Mouse (Mus musculus) lung, embryonic 14.5 days (tissue): Measurements from ENCODE around the gene Mgat3. TPM values are rescaled to one million over a fixed set of nuclear protein-coding genes. Genes with fewer than 3 reads are reported as not detected.

ENCODE experiments used
- ATAC-seq: fragments of 200-750 bp; cut with Nextera tagmentation; 2 replicates; pipeline ENCODE4 v1.8.0; 2017; ENCODE audit warnings: mild to moderate bottlenecking, moderate TSS enrichment, moderate library complexity; ENCODE audit not compliant: insufficient read depth
- DNase-seq: peaks from one replicate; pipeline ENCODE4 v3.0.0-alpha.2; 2015
- H3K27ac ChIP-seq: fragments of 300-500 bp; sonication (generic); 2 replicates; pipeline ENCODE4 v1.5.1; 2014; ENCODE audit warnings: low read depth, mild to moderate bottlenecking, moderate library complexity
- H3K27me3 ChIP-seq: fragments of 300-500 bp; sonication (generic); 2 replicates; pipeline ENCODE4 v1.6.1; 2014; ENCODE audit warnings: low read length, control low read depth; ENCODE audit not compliant: insufficient read depth
- H3K36me3 ChIP-seq: fragments of 300-500 bp; sonication (generic); 2 replicates; pipeline ENCODE4 v1.6.1; 2014; ENCODE audit warnings: control low read depth; ENCODE audit not compliant: insufficient read depth
- H3K4me1 ChIP-seq: fragments of 300-500 bp; sonication (generic); 2 replicates; pipeline ENCODE4 v1.6.1; 2014; ENCODE audit warnings: antibody characterized with exemption, control low read depth; ENCODE audit not compliant: insufficient read depth
- H3K4me2 ChIP-seq: fragments of 300-500 bp; sonication (generic); 2 replicates; pipeline ENCODE4 v1.6.1; 2014; ENCODE audit warnings: mild to moderate bottlenecking
- H3K4me3 ChIP-seq: fragments of 300-500 bp; sonication (generic); 2 replicates; pipeline ENCODE4 v1.5.1; 2014; ENCODE audit warnings: low read depth, low read length
- H3K9ac ChIP-seq: fragments of 300-500 bp; sonication (generic); 2 replicates; pipeline ENCODE4 v1.6.1; 2014
- H3K9me3 ChIP-seq: fragments of 300-500 bp; sonication (generic); 2 replicates; pipeline ENCODE4 v1.6.1; 2016; ENCODE audit warnings: low read depth, low read length, control low read depth
- CTCF ChIP-seq: IDR thresholded peaks from 2 replicates; pipeline ENCODE4 v1.5.1; 2016; ENCODE audit warnings: antibody characterized with exemption, low read depth
- WGBS: fragments of 180-500 bp; shearing (Covaris S2); extraction: QIAGEN DNeasy Blood & Tissue Kit; methylation state at CpG from one replicate; pipeline ENCODE4 v1.1.7; 2014; 5-methylcytosine and 5-hydroxymethylcytosine counted together
- polyA plus RNA-seq: library from polyadenylated mRNA; unstranded; fragments of >200 nt; fragmentation: Nextera tagmentation; extraction: Ambion mirVana; gene quantifications from 2 replicates; pipeline ENCODE4 v1.2.1, GENCODE M21; 2014

Gene Mgat3
- polyA plus RNA-seq, 1 experiment from 2014 or later: 7.7 TPM

GRCm38 (mm10) chr15:80208446-80208845 lies 34.9 kb downstream of the Mgat3 start:
- H3K27ac ChIP-seq: no peak overlapping the region
- no peak for ATAC-seq
- 23% methylated on average over 4 of the region's 4 CpGs for WGBS

DNA sequence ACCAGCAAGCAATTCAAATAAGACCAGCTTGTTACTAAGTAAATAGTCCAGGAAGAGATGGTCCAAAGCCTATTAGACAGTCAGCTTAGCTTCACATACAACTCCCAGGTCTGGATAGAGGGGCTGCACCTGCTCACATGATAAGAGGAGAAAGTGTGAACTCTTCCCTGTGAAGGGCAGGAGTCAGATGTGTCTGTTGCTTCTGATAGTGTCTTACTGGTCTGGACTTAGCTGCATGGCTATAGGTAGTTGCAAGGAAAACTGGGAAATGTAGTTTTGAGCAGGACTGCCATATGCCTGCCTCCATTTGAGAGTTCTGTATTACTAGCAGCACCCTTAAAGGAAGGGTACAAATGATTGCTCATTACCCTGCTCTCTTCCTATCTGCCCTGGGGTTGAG lies 40.2 kb downstream of the Mgat3 start:
- no peak overlapping the region for H3K27ac ChIP-seq
- H3K27me3 ChIP-seq: no peaks in the 10 kb centered on the region
- no peak for TF ChIP-seq CTCF
- ATAC-seq (no peak), DNase-seq (no peak)
- H3K4me2 ChIP-seq: no peak overlapping the region
- H3K36me3 ChIP-seq: peaks cover 17% of the 10 kb centered on the region; the same call in 1 of the 2 replicates
- H3K4me1 ChIP-seq: no peaks in the 10 kb centered on the region
- H3K9ac ChIP-seq: no peak overlapping the region
- H3K4me3 ChIP-seq: no peak overlapping the region
- H3K9me3 ChIP-seq: no peaks in the 10 kb centered on the region

More at GRCm38 (mm10) chr15:80208446-80208845, 34.9 kb downstream of the Mgat3 start:
- DNase-seq: no peak
- Histone ChIP-seq H3K36me3 (peaks cover 11% of the 10 kb centered on the region; the same call in 1 of the 2 replicates), H3K4me1 (no peaks in the 10 kb centered on the region), H3K4me3 (no peak overlapping the region), H3K4me2 (no peak overlapping the region), H3K27me3 (no peaks in the 10 kb centered on the region), H3K9ac (no peak overlapping the region), H3K9me3 (no peaks in the 10 kb centered on the region)
- TF ChIP-seq CTCF: no peak

DNA sequence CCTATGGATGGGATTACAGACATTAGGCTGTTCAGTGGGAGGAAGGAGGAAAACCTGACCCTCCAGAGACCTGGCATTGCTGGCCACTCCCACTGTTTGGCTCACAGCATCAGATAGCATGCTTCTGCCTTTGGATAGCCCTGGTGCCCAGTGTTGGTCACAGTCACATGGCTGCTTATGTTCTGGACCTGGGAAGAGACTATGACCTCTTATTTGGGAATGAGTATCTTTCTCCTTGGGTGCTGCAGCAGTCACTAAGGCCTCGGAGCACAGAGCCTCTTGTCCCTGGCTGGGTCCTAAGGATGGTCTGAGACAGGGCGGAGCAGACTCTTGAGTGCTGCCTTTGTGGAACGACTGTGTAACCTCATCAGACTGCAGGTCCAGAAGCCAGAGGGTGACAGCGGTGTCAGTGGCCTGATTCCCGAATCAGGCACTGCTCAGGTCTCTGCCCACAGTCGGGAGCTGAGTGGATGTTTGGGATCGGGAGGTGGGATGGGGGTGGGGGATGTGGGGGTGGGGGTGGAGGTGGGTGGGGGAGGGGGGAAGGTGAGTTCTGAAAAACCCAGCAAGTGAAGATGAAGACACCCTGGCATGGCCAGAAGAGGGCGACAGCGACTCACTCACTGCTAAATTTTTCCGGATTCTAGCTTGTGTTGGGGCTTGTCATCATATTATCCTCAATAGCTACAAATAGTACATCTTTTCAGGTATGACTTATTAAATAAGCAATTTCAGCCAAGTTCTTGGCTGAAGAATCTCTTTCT lies 42.4 kb downstream of the Mgat3 start:
- H3K4me3 ChIP-seq: no peak overlapping the region
- DNase-seq (peak; percentile 58), ATAC-seq (no peak)
- no peak overlapping the region for H3K4me2 ChIP-seq
- 16% methylated on average over 10 of the region's 10 CpGs for WGBS
- H3K27ac ChIP-seq: no peak overlapping the region
- no peaks in the 10 kb centered on the region for H3K9me3 ChIP-seq
- H3K9ac ChIP-seq: no peak overlapping the region
- H3K36me3 ChIP-seq: peaks cover 17% of the 10 kb centered on the region; the same call in 1 of the 2 replicates
- no peaks in the 10 kb centered on the region for H3K4me1 ChIP-seq
- H3K27me3 ChIP-seq: no peaks in the 10 kb centered on the region
- TF ChIP-seq CTCF: peak; percentile 48

DNA sequence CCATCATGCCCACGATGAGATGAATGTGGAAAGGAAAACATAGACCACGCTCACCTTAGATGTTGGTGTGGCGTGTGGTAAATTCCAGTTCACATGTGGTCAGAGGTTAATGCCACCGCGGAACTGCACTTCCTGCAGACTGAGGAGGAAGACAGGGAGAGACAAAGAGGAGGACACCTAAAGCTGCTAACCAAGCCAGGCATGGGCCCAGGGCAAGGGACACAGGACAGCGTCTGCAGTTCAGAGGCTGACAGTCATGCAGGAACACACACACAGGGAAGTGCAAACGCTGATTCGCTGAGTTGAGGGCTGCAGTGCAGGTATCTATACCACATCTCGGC lies 42.9 kb downstream of the Mgat3 start:
- H3K4me2 ChIP-seq: no peak overlapping the region
- H3K27me3 ChIP-seq: no peaks in the 10 kb centered on the region
- no peaks in the 10 kb centered on the region for H3K9me3 ChIP-seq
- H3K4me1 ChIP-seq: no peaks in the 10 kb centered on the region
- no peak for DNase-seq
- no peak overlapping the region for H3K4me3 ChIP-seq
- no peak overlapping the region for H3K27ac ChIP-seq
- ATAC-seq: no peak
- 68% methylated on average over 9 of the region's 9 CpGs for WGBS
- no peak for TF ChIP-seq CTCF
- H3K36me3 ChIP-seq: peaks cover 14% of the 10 kb centered on the region; the same call in 1 of the 2 replicates
- H3K9ac ChIP-seq: no peak overlapping the region

DNA sequence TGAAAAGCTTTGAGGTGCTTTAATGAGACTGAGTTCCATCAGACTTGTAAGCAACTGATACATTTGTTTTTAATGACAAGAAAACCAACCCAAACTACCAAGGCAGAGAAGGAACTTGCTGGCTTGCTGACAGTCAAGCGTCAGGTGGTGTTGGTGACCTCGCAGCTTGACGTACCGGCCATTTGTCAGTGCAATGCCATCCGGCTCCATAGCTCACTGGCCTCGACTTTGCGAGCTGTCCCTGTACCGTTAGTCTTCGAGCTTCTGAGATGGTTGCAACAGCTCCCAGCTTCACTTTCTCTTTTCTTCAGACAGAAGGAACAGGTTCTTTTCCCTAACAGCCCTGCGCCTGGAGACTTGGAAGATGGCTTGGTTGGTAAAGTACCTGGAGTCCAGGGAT lies 44.0 kb downstream of the Mgat3 start:
- no peak for TF ChIP-seq CTCF
- Histone ChIP-seq H3K27ac (no peak overlapping the region), H3K4me2 (no peak overlapping the region), H3K36me3 (peaks cover 7% of the 10 kb centered on the region; the same call in 1 of the 2 replicates), H3K4me3 (no peak overlapping the region), H3K27me3 (no peaks in the 10 kb centered on the region), H3K9ac (no peak overlapping the region), H3K4me1 (no peaks in the 10 kb centered on the region), H3K9me3 (no peaks in the 10 kb centered on the region)
- no peak for ATAC-seq
- no peak for DNase-seq
- 82% methylated on average over 10 of the region's 10 CpGs for WGBS

GRCm38 (mm10) chr15:80219211-80219610 lies 45.7 kb downstream of the Mgat3 start:
- Histone ChIP-seq H3K27ac (no peak overlapping the region), H3K9me3 (no peaks in the 10 kb centered on the region), H3K27me3 (no peaks in the 10 kb centered on the region), H3K9ac (no peak overlapping the region; the same call in 1 of the 2 replicates), H3K36me3 (peaks cover 6% of the 10 kb centered on the region; the same call in 1 of the 2 replicates), H3K4me3 (no peak overlapping the region), H3K4me2 (no peak overlapping the region; the same call in 1 of the 2 replicates), H3K4me1 (no peaks in the 10 kb centered on the region)
- DNase-seq: peak; percentile 53
- no peak for ATAC-seq
- WGBS: 15% methylated on average over 14 of the region's 14 CpGs
- no peak for TF ChIP-seq CTCF

GRCm38 (mm10) chr15:80219705-80220657 lies 46.5 kb downstream of the Mgat3 start:
- Histone ChIP-seq H3K9ac (no peak overlapping the region), H3K36me3 (peaks cover 6% of the 10 kb centered on the region; the same call in 1 of the 2 replicates), H3K4me1 (no peaks in the 10 kb centered on the region), H3K27ac (no peak overlapping the region), H3K4me3 (no peak overlapping the region), H3K27me3 (no peaks in the 10 kb centered on the region), H3K9me3 (no peaks in the 10 kb centered on the region), H3K4me2 (no peak overlapping the region)
- ATAC-seq (no peak), DNase-seq (no peak)
- TF ChIP-seq CTCF: no peak
- WGBS: 58% methylated on average over 4 of the region's 4 CpGs
